ENCODE assay signal across 12 mouse cellular contexts in genomic region chr12:53290341-53290740, GRCm38 (mm10). TPM values are rescaled to one million over a fixed set of nuclear protein-coding genes. Genes with fewer than 3 reads are reported as not detected.
"Had no signal": no experiment of that assay in that cellular context is flagged by ENCODE, and none has a peak within 500 bp of the region (broad histone marks: within the 10 kb centered on the region; RNA-seq: fewer than 3 reads in every experiment).

No protein-coding gene starts in this region.

- DNase-seq: gastrocnemius, adult 2 months; gastrocnemius, postnatal 10 days; gastrocnemius, postnatal 25 days; heart, postnatal 10 days; heart, postnatal 4 days; kidney, adult 18-20 months; kidney, adult 8-10 months; kidney, postnatal 10 days; kidney, postnatal 25 days; kidney, postnatal 4 days; layer of hippocampus, adult 9-11 months had no signal

RNA-seq across cellular contexts. Expression of gene Npas3, which starts 41.9 kb away (rescaled TPM):
- total RNA-seq: liver, adult 2 months had no signal
